Mouse (Mus musculus): ENCODE results near the gene B4galt7. TPM values are rescaled to one million over a fixed set of nuclear protein-coding genes. Genes with fewer than 3 reads are reported as not detected.

The B4galt7 gene
- total and polyA plus RNA-seq, 3 experiments, result 8.5 to 11.7 (median 11.0) TPM

- Histone ChIP-seq H3K9me3 (replicated peaks; ENCODE audit: low read length) (no peaks in the 10 kb centered on the region), H3K4me1 (ENCODE audit: control insufficient read depth in 1 of 2, insufficient read depth in 2 of 2) (peaks cover 6 to 23% of the 10 kb centered on the region in 2 experiments; a peak in 3 of 4 replicates), H3K4me3 (replicated peaks in 1 of 3; ENCODE audit: low read depth in 2 of 3, low read length in 2 of 3, poor library complexity in 1 of 3) (peak overlapping the region; percentile 95 to 98 (median 96)), H3K79me2 (replicated peaks; ENCODE audit: control insufficient read depth, extremely low read depth, insufficient read depth, poor library complexity, severe bottlenecking) (peaks cover 33% of the 10 kb centered on the region), H3K9ac (ENCODE audit: insufficient read depth, low read depth) (peak overlapping the region; percentile 88), H3K4me2 (ENCODE audit: insufficient read depth, low read depth, poor library complexity, severe bottlenecking) (peak overlapping the region; percentile 95; the same call in 1 of the 2 replicates), H3K27me3 (replicated peaks) (no peaks in the 10 kb centered on the region), H3K36me3 (replicated peaks in 1 of 2; ENCODE audit: control insufficient read depth in 1 of 2, insufficient read depth in 1 of 2, low read length in 1 of 2) (peaks cover 19 to 63% of the 10 kb centered on the region in 2 experiments), H3K27ac (ENCODE audit: insufficient read depth, low read depth) (no peak overlapping the region)
- in situ Hi-C loops (cut with MboI; ENCODE audit: low pct_ligation_motif_present, low pct_unique_long_range_greater_than_20kb, low sequenced_read_pairs), result no loop called here
- DNase-seq (ENCODE audit: extremely low read depth), result no peak
- dilution Hi-C loops (cut with MboI; ENCODE audit: extremely low pct_ligation_motif_present, extremely low pct_unique_long_range_greater_than_20kb, low sequenced_read_pairs), result no loop called here
- TF ChIP-seq SMC3 (IDR thresholded peaks at IDR 0.05; ENCODE audit: low read depth, low read length) (no peak), GABPA (IDR thresholded peaks at IDR 0.05; ENCODE audit: insufficient replicate concordance, low read depth, low read length) (no peak), UBTF (IDR thresholded peaks at IDR 0.05; ENCODE audit: low read depth, low read length) (0 out of 2 replicates have a peak, but pooled peaks have one; percentile 57), ZC3H11A (IDR thresholded peaks at IDR 0.05; ENCODE audit: low read depth, low read length) (no peak), CTCF (conservative IDR thresholded peaks at IDR 0.05 in 1 of 2, IDR thresholded peaks at IDR 0.05 in 1 of 2; ENCODE audit: low read depth in 2 of 2, low read length in 2 of 2) (no peak), SIN3A (IDR thresholded peaks at IDR 0.05; ENCODE audit: low read length) (peak; percentile 28), NELFE (IDR thresholded peaks at IDR 0.05; ENCODE audit: low read depth, low read length) (no peak), MXI1 (IDR thresholded peaks at IDR 0.05; ENCODE audit: low read depth, low read length) (0 out of 2 replicates have a peak, but pooled peaks have one; percentile 2), MAZ (IDR thresholded peaks at IDR 0.05; ENCODE audit: low read depth, low read length) (0 out of 2 replicates have a peak, but pooled peaks have one; percentile 34), CHD1 (IDR thresholded peaks at IDR 0.05; ENCODE audit: low read depth, low read length) (0 out of 2 replicates have a peak, but pooled peaks have one; percentile 37), JUND (conservative IDR thresholded peaks at IDR 0.05; ENCODE audit: low read depth, low read length) (no peak), ZMIZ1 (IDR thresholded peaks at IDR 0.05; ENCODE audit: low read depth, low read length) (no peak; the same call in none of the 2 replicates), IRF4 (IDR thresholded peaks at IDR 0.05; ENCODE audit: low read depth, low read length) (no peak)
Observed at GRCm38 (mm10) chr13:55635146-55635571, 35.5 kb downstream of the B4galt7 start.

- Histone ChIP-seq H3K36me3 (replicated peaks in 1 of 2; ENCODE audit: control insufficient read depth in 1 of 2, insufficient read depth in 1 of 2, low read length in 1 of 2) (peaks cover 22 to 64% of the 10 kb centered on the region in 2 experiments), H3K4me3 (replicated peaks in 1 of 3; ENCODE audit: low read depth in 2 of 3, low read length in 2 of 3, poor library complexity in 1 of 3) (no peak overlapping the region), H3K27me3 (replicated peaks) (no peaks in the 10 kb centered on the region), H3K27ac (ENCODE audit: insufficient read depth, low read depth) (no peak overlapping the region), H3K9ac (ENCODE audit: insufficient read depth, low read depth) (no peak overlapping the region), H3K79me2 (replicated peaks; ENCODE audit: control insufficient read depth, extremely low read depth, insufficient read depth, poor library complexity, severe bottlenecking) (peaks cover 40% of the 10 kb centered on the region), H3K9me3 (replicated peaks; ENCODE audit: low read length) (no peaks in the 10 kb centered on the region), H3K4me2 (ENCODE audit: insufficient read depth, low read depth, poor library complexity, severe bottlenecking) (peak overlapping the region; percentile 95), H3K4me1 (ENCODE audit: control insufficient read depth in 1 of 2, insufficient read depth in 2 of 2) (peaks cover 6 to 25% of the 10 kb centered on the region in 2 experiments; a peak in 3 of 4 replicates)
- dilution Hi-C loops (cut with MboI; ENCODE audit: extremely low pct_ligation_motif_present, extremely low pct_unique_long_range_greater_than_20kb, low sequenced_read_pairs) (no loop called here), in situ Hi-C loops (cut with MboI; ENCODE audit: low pct_ligation_motif_present, low pct_unique_long_range_greater_than_20kb, low sequenced_read_pairs) (no loop called here)
- no peak for DNase-seq (ENCODE audit: extremely low read depth)
- TF ChIP-seq ETS1 (conservative IDR thresholded peaks at IDR 0.05; ENCODE audit: low read depth, low read length) (no peak), JUND (conservative IDR thresholded peaks at IDR 0.05; ENCODE audit: low read depth, low read length) (no peak)
Observed at GRCm38 (mm10) chr13:55636185-55636983, 36.7 kb downstream of the B4galt7 start.

Measured in CH12.LX (cell line).